Mouse (Mus musculus) ovary, postnatal 10 days (tissue): Measurements from ENCODE around the gene Itm2b.

ENCODE experiments used
- DNase-seq: peaks from one replicate; pipeline ENCODE4 v3.0.0; 2022; ENCODE audit warnings: low spot score

Gene Itm2b

DNA sequence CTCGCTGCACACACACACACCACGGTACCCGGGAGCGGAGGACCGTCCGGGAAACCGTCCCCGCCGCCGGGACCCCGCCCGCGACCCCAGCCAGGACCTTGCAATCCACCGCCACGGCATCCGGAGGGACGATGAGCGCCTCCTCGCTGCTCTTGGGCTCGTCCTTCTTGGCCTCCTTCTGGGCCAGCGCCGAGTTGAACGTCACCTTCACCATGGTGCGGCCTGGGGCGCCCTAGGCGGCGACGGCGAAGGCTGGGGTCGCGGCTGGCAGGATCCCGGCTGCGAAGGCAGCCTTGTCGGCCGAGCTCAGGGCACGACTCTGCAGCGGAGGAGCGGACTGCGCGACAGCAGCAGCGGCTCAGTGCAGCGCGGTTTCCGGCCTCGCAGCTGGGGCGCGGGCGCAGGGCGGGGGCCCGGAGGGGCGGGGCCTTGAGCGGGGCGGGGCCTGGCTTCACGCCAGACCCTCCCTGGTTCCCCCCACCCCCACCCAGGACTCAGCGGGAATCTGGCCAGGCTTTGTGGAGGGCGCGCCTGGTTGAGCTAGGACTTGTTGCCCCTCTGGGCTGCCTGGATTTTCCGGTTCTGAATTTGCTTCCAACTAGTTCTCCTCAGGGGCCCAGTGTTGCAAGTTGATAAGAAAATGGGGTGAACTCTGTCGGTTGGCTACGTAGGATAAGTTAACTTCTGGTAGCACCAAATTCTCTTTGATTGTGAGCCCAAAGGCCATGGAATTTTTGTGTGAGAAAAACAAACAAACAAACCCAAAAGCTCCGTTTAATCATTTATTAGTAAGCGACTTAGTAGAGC lies at the start of gene Itm2b:
TSS of gene Itm2b (minus strand) at position 377 of the 807 bp plus-strand sequence.
- peak; percentile 82 for DNase-seq

DNA sequence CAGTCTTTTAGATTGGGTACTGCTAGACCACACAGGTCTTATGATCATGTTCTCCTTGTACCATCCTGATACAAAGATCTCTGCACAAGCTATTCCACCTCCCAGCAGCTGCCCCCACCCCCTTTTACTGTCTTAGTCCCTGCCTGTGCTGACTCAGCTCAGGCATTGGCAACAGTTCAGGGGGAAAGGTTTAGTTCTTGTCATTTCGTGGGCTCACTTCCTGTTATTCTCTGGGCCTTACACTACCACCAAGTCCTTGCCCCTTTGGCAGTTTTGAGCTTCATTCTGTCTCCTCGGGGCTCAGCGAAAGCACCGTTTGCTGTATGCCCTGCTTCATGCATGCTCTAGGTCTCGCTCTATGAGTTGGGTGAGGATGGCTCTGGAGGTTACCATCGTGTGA lies 48.4 kb upstream of the Itm2b start:
- no peak for DNase-seq

DNA sequence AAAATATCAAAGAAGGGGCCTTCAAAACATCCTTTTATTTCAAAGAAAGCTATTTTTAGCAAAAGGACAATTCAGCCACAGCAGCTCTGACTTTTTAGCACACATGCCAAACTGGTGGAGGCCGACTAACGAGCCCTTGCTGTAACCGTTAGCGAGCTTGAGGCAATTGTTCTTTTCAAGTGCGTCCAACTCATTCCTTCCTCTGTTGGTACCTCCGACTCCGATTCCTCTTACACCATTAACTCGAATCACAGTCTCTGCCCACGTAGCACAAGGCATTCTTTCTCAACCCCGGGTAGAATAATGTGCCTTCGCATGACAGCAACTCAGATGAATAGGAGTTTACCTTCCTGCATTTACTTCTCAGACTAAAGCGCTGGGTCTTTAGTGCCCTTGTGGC lies 45.5 kb upstream of the Itm2b start:
- DNase-seq, result no peak

DNA sequence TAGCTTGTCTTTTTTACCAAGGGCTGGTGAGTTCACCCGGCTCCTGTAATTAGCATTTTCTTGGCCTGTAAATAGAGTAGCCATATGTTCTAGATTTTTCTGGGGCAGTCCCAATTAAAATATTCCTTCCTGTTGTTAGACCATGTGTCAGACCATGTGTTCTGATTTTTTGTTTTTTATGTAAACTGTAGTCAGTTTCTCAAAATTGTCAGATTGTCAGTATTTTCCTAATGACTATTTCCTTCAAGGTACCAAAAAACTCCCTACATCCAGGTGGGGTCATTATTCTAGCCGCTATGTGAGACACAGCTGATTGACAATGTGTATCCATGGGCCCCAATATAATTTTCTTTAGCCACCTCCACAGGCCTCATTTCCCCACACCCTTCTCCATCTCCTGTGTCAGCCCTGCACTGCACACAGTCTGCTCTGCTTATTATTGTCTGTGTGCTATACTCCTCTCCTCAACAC lies 40.5 kb upstream of the Itm2b start:
- no peak for DNase-seq

DNA sequence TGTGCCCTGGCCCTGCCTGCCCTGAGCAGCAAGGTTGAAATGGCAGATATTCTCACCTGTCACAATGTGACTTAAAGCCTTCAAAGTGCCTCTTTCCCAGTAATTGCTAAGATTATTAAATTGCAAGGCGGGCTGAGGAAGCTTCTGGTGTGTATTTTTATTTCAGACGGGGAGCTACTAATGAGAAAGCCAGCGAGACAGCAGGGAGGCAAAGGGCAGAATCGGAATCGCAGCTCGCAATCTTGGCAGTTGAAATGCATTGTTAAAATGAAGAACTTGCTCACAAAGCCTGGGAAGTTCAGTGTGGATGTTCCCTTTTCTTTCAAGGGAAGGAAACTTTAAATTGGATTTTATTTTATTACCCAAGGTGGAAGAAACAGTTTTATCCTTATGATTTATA lies 39.9 kb upstream of the Itm2b start:
- no peak for DNase-seq

DNA sequence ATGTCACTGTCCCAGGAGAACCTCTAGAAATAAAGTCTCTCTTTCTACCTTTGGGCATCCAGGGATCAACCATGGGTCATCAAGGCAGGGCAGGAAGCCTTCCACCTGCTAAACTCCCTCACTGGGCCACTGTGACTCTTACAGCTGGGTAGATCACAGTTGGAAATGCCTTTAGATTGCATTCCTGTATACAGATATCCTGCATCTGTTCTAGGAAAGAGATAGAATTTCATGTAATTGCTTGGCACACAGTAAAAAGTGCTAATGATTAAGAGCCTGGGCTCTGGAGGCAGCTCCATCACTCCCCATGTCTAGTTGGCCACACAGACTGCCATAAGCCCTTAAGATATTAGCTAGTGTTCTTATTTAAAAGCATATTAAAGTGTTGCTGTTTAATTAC lies 38.5 kb upstream of the Itm2b start:
- DNase-seq, result no peak

DNA sequence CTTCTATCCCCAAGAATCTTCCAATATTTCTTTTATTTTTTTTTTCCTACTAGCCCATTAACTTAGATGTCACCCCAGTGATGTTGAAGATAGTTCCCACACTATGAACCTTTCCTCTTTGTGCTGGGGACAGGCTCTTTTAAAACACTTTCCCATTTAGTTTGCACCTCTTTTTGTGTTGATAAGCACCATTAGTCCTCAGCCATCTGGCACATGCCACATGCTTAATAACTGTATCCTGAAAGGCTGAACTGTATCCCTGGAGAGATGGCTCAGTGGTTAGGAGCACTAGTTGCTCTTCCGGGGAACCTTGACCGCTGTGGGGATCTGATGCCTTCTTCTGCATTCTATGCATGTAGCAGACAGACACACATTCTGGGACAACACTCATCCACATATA lies 37.5 kb upstream of the Itm2b start:
- DNase-seq, result no peak

DNA sequence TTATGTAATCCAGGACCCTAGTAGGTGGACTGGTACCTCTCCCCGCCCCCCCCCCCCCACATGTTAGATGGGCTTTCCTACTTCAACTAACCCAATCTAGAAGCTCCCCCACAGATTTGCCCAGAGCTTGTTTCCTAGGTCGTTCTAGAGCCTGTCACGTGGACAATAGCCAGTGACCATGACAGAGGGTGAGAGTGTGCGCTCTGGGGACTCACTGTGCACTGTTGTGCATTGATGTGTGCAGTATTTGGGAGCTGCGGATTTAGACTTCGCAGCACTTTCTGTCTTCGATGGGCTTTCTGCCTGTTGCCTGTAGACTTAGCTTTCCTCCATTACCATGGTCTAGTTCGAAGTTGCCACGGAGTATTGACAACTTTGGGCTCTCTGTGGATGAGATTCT lies 36.5 kb upstream of the Itm2b start:
- no peak for DNase-seq

DNA sequence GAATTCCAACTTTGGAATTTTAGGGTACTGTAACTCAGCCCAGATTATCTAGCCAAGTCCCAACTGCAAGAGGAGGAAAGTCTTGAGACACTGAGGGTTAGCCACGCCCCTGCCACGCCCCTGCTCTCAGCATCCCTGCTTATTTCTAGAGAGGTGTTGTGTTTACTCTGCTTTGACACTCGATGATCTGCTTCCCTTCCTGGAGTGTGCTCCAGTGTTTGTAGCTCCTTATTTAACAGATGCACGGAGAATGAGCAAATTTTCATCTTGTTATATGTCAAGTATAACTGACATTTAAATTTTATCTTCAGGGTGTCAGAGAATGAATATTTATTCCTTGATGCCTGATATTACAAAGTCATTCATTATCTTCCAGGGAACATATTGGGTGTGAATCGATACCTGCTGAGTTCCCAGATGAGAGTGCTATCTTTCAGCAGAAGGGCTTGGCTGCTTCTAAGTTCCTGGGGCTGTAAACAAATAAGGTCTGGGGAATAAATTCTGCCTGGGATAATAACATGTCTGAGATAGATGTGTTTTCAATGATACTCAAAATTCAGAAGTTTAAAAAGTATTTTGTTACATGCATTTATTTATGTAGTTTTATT lies 35.2 kb upstream of the Itm2b start:
- no peak for DNase-seq

DNA sequence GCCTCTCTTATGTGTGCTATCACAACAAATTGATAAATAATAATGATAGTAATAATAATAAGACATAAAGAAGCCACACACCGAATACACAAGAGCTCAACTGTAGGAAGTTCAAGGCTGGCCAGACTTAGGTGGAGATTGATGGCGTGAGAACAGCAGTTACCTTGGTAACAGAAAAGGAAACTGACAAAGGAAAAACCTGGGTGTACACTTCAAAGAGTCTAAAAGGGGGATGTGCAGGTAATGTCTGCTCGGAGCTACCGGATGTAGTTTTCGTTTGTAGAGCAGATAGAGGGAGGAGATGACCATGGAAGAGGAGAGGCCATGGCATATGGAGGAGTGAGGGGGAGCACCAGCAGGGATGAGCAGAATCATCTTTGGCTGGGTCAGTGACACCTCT lies 31.4 kb upstream of the Itm2b start:
- no peak for DNase-seq

DNA sequence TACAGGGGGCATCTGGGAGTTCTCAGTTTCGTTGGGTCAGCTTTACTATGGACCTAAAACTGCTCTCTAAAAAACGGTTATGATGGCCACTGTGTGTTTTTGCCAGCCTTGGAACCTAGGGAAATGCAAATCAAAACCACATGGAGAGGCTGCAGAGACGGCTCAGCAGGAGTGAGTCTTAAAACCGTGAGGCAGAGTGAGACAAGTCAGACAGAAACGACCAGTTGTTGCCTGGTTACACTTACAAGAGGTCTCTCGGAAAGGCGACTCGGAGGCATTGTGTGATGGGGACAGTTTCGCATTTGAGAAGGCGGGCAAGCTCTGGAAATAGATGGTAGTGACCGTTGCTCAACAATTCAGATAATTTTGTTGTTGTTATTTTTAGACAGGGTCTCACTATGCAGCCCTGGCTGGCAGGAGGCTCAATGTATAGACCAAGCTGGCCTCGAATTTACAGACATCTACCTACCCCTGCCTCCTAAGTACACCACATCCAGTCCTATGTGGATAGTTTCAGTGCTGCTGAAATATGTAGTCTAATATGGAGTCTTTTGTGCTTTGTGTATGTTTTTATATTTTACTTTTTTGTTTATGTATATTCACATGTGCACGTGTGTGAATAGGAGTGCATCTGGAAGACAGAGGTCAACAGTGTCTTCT lies 30.4 kb upstream of the Itm2b start:
- no peak for DNase-seq

DNA sequence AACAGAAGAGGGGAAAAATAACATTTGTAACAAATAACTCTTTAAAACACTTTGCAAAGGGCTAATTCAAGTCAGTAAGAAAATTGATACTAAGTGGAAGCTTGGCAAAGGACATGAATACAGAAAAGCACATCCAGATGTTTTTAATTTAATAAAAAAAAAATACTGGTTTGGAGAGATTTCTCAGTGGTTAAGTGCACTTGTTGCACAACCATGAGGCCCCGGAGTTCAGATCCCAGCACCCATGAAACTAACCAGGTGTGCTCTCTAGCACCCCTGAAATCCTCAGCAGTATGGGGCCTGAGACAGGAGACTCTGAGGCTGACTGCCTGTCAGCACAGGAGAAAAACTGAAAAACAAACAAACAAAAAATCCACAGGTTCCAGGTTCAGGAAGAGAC lies 26.6 kb upstream of the Itm2b start:
- no peak for DNase-seq

DNA sequence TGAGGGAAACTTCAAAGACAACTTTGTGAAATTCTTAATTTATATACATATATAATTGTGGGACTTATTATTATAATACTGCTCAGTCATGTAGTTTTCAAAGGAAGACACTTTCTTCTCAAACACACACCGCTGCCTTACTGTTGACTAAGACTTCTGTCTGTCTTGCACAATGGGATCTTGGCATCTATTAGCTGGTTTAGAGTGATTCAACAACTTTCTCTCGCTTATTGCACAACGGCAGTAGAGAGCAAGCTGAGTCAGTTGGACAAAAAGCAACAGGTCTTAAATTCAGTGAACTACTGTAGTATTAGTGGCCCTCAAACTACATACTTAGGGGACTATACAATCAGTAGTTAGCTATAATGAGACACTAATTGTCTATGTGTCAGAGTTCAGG lies 25.0 kb upstream of the Itm2b start:
- DNase-seq, result no peak

DNA sequence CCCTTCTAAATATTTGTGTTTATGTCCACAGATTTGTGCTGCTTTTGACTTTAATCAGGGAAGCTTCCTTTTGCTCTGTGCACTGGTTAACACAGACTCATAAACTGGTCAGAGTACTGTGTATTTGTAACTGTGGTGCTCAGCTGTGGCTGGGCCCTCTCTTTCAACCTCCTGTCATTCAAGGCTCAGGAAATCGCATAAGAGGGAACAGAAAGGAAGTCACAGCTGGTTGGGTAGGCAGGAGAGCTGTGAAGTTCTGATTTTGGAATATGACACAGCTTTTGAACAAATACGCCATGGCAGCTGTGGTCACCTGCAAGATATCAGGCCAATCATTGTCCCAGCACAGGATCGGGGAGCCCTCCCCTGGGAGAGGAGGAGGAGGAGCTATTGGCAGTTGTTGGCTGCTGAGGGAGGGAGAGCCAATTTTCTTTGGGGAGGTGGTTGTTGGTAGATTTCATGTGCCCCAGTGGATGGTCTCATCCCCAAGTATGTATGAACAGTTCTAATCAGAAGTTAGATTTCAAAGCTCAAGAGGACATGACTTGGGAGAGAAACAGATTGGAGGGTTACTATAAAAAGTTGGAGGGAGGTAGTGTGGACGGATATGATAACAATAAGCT lies 23.2 kb upstream of the Itm2b start:
- DNase-seq, result no peak

DNA sequence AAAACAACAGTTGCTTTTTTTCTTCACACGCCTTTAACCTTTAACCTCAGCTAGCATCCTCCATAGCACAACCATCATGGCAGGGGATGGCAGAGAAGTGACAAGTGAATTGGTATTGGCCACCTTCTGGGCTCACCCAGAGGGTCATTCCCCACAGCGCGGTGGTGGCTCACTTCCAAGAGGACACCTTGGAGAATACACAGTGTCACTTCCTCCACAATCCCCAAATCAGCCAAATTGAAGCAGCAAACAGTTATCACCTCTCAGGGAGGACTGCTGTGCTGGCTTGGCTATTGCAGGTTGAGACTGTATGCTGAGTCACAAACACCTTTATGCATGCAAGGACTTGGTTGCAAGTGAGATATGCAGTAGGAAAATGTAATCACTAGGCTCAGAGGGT lies 18.9 kb upstream of the Itm2b start:
- no peak for DNase-seq

DNA sequence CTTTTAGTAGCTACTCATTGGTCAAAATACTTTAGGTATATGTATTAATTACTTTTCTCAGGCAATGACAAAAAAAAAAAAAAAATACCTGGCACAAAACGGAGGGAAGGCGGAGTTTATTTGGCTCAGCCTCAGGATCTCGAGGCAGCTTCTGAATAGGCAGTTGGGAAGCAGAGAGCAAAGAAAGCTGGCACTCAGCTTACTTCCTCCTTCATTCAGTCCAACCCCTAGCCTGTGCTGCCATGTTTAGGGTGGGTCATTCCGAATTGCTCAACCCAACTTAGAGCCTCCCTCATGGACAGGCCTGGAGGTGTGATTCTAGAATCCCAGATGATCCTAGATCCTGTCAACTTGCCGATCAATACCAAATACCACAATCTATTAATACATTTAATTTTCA lies 18.3 kb upstream of the Itm2b start:
- no peak for DNase-seq

DNA sequence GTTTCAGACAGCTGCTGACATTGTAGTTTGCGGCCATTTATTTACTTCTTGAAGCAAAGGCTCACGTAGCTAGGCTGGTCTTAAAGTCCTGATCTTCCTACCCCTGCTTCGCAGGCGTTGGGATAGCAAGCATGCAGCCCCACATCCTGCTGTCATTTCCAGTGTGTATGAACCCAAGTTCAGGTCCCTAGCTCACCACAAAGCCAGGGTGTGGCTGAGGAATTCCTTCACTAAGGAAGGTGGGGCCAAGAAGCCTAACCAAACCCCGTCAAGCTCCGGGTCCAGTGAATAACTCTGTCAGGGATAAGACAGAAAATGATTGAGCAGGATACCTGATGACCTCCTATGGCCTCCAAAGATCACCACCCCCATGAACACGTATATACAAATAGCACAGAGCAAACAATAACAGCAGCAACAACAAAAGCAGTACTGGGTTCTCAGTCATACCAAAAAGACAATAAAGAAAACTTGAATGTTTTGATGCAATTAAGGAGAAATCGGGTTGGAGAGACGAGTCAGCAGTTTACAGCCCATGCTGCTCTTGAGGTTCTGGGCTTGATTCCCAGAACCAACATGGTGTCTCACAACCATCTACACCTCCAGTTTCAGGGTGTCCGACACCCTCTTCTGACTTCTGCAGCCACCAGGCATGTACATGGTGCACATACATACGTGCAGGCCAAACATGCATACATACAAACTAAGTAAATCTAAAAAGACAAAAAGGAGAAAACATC lies 17.4 kb upstream of the Itm2b start:
- DNase-seq, result no peak

DNA sequence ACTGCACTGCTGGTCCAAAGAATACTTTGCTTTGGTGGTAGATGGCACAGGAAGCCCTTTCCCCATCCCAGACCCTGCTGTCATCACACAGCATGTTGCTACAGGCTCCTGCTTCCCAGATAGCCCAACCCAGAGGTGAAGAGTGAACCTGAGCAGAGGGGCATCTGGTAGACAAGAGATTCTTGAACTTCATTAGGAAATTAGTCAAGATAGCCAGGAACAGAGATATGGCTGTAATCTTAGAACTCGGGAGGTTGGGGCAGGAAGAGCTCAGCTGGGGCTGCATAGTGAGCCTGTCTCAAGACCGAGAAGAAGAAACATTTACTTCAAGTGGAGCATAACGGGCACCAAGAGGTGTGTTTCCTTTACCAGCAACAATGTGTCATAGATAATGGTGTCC lies 16.3 kb upstream of the Itm2b start:
- no peak for DNase-seq

DNA sequence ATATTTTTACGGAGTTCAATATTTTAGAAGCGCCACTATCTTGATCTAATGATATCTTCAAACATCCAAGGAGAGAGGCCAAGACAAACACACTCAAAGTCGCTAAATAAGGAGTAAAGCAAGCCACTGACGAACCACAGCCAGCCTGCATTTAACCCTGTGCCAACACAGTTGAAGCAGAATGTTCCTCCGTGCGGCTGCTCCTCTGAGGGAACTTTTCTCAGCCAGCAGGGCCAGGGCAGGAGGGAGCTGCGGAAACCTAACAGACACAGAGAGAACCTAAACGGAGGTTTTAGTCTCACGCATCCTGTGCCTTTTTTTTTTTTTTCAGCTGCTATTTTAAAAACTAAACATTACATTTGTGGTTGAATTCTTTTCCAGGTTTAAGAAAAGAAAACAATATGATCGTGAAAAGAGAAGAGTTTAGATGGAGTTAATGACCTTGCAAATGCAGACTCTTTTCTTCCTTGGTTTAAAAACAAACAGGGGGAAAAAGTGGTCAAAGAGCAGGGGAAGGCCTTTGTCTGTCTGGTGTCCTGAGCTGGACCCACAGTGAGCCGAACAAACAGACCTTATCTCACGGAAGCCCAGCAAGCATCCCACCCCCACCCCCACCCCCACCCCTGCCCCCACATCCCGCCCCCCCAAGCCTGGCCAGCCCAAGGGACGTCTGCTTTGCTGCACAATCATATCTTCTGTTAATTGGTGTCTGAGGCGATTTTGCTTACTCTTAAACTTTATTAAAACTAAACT lies 15.0 kb upstream of the Itm2b start:
- DNase-seq, result no peak

DNA sequence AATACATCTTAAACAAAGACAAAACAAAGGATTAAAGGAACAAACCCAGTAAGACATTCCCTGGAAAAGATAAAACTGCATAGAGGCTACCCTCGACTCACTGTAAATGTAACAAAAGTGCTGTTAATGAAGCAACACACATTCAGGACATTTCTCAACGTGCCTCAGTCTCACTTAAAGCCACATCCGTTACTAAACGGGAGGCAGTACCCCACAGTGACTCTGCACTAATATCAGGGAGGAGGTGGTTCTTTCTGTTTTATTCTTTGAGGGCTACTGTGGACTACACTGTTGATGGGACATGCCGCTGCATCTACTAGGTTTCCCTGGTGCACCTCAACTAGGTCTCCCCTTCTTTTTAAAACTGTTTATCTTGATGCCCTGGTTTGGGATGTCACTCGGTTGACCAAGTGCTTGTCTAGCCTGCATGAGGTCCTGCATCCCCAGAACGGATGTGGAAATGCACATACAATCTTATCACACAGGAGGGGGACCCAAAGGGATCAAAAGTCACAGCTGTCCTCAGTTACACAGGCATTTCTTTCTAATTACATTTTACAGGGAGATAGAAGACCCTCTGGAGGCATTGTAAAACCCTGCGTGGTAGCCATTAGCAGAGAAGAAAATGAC lies 13.4 kb upstream of the Itm2b start:
- DNase-seq, result no peak

DNA sequence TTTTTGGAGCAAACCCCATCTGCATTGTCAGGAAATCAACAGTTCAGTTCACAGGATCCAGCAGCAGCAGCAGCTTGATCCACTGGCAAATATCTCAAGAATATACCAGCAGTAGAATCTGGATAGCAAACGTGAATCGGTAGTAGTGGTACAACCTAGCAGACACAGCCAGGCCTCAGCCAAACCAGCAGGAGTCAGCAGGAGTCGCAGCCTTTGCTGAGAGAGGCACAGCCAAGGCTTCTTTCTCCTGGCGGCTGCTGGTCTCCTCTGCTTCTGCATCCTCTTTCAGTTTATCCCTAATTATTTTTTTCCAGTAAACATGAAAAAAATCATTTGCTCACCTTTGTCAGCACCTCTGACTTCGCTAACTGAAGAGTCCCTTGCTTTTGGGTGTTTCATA lies 10.7 kb upstream of the Itm2b start:
- DNase-seq, result no peak
